Mouse (Mus musculus) right cerebral cortex, postnatal 10 days (tissue): Measurements from ENCODE around the gene Exo1.

ENCODE experiments used
- DNase-seq, 2 experiments: peaks; one replicate each; pipeline ENCODE4 v3.0.0; 2021; ENCODE audit warnings: low spot score in 2 of 2

Exo1 gene

DNA sequence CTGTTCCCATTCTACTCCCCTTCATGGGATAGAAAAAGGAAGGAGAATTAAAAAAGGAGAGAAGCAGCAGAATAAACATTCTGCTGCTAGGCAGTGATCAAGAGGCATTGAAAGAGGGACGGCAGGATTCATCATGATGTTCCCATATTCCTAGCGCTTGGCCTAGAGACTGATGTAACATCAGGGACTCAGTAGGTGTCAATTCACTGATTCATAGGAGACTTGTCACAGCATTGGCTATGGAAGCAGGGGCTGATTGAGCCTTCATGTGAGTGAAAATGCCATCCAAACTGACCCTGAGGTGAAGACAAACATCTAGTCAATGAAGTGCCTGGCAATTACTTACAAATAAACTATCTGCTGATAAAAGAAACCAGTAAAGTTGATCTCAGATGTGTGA, 70.5 kb downstream of the Exo1 start:
- no peak for DNase-seq

DNA sequence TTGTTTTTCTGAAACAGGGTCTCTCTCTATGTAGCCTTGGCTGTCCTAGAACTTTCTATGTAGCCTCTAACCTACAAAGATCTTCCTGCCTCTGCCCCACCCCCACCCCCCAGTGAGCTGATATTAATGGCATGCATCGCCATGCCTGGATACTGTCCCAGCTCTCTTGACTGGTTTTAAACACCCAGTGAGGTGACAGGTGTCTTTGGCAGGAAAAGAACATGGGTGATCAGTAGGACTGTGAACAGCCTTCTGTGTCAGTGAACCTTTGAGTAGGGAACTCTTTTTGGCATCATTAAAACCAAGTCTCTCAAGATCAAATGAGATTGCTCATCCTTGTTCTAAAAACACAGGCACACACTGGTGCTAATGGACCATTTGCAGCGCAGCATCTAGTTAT, 81.4 kb downstream of the Exo1 start:
- DNase-seq: no peak
